Mouse (Mus musculus): ENCODE results near the gene Psg17.

DNA sequence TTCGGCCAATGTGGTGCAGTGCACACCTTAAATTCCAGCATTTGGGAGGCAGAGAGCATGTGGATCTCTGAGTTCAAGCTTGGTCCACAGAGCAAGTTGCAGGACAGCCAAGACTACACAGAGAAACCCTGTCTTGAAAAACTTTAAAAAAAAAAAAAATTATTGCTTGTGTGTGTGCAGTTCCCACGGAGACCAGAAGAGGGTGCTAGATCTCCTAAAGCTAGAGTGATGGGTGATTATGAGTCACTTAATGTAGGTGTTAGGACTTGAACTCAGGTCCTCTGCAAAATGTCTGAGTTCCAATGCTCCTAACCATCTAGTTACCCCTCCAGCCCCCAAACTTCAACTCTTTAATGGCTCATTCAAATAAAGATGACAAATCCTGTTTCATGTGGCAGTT lies 47.1 kb upstream of the Psg17 start:
- TF ChIP-seq MAX (IDR thresholded peaks at IDR 0.05) (no peak), CEBPB (IDR thresholded peaks at IDR 0.05; ENCODE audit: low read depth) (no peak), CTCF (IDR thresholded peaks at IDR 0.05; ENCODE audit: control insufficient read depth, insufficient read depth, insufficient read length) (no peak), USF1 (IDR thresholded peaks at IDR 0.05; ENCODE audit: low read depth) (no peak), MYOG (IDR thresholded peaks at IDR 0.05; ENCODE audit: control insufficient read depth, extremely low read depth, insufficient read length) (no peak)
